Mouse (Mus musculus) cortical plate, adult 2 months (tissue): ENCODE results near the gene Nyap1.

Experiments
- CTCF ChIP-seq: fragments of 200-500 bp; IDR thresholded peaks from 2 replicates; pipeline ENCODE4 v1.5.1; 2011; ENCODE audit warnings: mild to moderate bottlenecking, control low read depth, low read length; ENCODE audit not compliant: insufficient read depth; ENCODE audit errors: extremely low read depth
- POLR2A ChIP-seq: fragments of 200-500 bp; IDR thresholded peaks from 2 replicates; pipeline ENCODE4 v1.6.1; 2011; ENCODE audit warnings: mild to moderate bottlenecking, low read length, control low read depth; ENCODE audit not compliant: insufficient read depth; ENCODE audit errors: extremely low read depth

DNA sequence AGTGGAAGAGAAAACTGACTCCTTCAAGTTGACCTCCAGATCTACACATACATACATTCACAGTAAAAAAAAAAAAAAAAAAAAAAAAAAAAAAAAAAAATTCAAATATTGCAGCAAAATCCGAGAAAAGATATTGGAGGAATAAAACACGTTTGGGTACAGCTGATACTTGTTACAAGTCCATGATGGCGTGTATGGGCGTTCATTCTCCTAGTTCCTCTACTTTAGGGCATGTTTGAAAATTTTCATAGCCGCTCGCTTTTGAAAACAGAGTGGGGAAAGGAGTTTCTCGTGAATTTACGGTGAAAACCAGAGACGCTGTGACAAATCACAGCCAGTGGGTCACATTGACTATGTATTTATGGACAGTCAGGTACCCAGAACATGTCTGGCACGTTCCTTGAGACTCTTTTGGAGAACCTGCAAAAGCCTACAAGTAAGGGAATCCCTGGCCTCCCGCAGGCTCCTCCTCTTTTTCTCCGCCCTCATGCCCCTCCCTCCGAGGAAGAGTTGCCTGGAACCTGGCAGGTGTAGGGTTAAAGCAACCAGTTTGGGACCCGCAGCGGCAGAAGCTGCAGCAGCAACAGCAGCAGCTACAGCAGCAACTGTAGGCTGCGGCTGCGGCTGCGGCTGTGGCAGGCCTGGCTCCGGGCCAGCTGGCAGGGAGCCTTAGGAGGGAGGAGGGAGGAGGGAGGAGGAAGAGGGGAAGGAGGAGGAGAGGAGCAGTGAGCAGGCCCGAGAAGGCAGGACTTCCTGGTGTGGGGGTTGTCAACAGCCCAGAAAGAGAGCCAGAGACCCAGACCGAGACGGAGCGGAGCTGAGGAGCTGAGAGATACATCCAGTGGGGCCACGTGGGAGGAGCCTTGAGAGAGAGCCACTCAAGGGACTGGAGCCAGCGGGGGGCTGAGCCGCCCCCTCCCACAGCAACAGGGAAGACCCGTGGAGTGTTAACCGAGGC, 4.1 kb upstream of the Nyap1 start, which contains the start of gene Tsc22d4:
- no peak for TF ChIP-seq CTCF
- TF ChIP-seq POLR2A, result peak; percentile 78; the same call in 1 of the 2 replicates
